ENCODE assay signal across 32 mouse cellular contexts in the genomic region with DNA sequence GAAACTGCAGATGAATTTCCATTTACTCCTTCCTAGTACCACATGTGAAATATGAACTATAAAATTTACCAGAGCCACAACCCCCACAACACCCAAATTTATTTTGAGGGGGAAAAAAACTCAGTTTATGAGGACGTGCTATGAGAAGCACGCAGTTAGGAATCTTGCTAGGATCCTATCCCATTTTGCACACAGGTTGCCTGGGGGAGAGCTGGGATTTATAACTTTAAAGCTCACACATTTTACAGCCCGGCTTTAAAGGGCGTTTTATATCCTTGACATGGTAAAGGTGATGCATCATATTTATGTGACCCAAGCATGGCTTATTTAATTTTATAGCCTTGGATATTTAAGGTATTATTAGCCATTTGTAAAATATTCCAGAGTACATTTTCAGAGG. TPM values are rescaled to one million over a fixed set of nuclear protein-coding genes. Genes with fewer than 3 reads are reported as not detected.
"Had no signal": no experiment of that assay in that cellular context is flagged by ENCODE, and none has a peak within 500 bp of the region (broad histone marks: within the 10 kb centered on the region; RNA-seq: fewer than 3 reads in every experiment).

No protein-coding gene starts in this region.

- H3K27ac ChIP-seq: left cerebral cortex, adult 2 months; liver, embryonic 13.5 days; neural tube, embryonic 12.5 days; stomach, postnatal 0 days had no signal

- H3K36me3 ChIP-seq: liver, embryonic 13.5 days; neural tube, embryonic 12.5 days had no signal

- DNase-seq: kidney, adult 18-20 months; kidney, adult 9 months; kidney, postnatal 14 days; kidney, postnatal 4 days; layer of hippocampus, postnatal 36 days; liver, embryonic 13.5 days; lung, adult 2 months; lung, postnatal 14 days; lung, postnatal 4 days; midbrain, embryonic 14.5 days; thymus, adult 2 months; thymus, postnatal 25 days had no signal

- H3K4me3 ChIP-seq: left cerebral cortex, adult 2 months; liver, embryonic 13.5 days; neural tube, embryonic 12.5 days had no signal

- H3K9ac ChIP-seq: liver, embryonic 13.5 days; neural tube, embryonic 12.5 days had no signal

- H3K4me1 ChIP-seq: liver, embryonic 13.5 days; neural tube, embryonic 12.5 days had no signal

- H3K9me3 ChIP-seq: liver, embryonic 13.5 days; neural tube, embryonic 12.5 days had no signal

- H3K4me2 ChIP-seq: liver, embryonic 13.5 days; midbrain, embryonic 11.5 days; neural tube, embryonic 12.5 days had no signal

- H3K27me3 ChIP-seq: liver, embryonic 13.5 days; neural tube, embryonic 12.5 days had no signal

- ATAC-seq: inflammation-experienced regulatory T-cells, adult 6 months; intestine, embryonic 16.5 days had no signal

RNA-seq across cellular contexts. Expression of gene Gm21954, which starts 7.3 kb away (rescaled TPM):
- total RNA-seq: layer of hippocampus, adult 8-10 months; layer of hippocampus, postnatal 10 days; layer of hippocampus, postnatal 36 days; left cerebral cortex, adult 2 months; left cerebral cortex, postnatal 10 days; left cerebral cortex, postnatal 36 days; liver, adult 2 months; megakaryocyte progenitor cell, adult 5-6 weeks; megakaryocyte-erythroid progenitor cell, adult 5-6 weeks; midbrain, postnatal 0 days had no signal
- polyA plus RNA-seq: inflammation-experienced regulatory T-cells, adult 6 months; intestine, embryonic 16.5 days; kidney, embryonic 16.5 days; liver, adult 2 months; liver, embryonic 13.5 days; liver, embryonic 16.5 days; lung, adult 2 months; lung, embryonic 16.5 days; midbrain, embryonic 11.5 days; midbrain, embryonic 14.5 days; midbrain, postnatal 0 days; neural tube, embryonic 12.5 days; small intestine, adult 2 months; spleen, adult 2 months; stomach, embryonic 14.5 days; stomach, postnatal 0 days; thymus, adult 2 months had no signal
